Mouse (Mus musculus): ENCODE data around the gene Ggct. TPM values are rescaled to one million over a fixed set of nuclear protein-coding genes. Genes with fewer than 3 reads are reported as not detected.
"Not testable (repeated sequence)": the region's sequence is repeated elsewhere in the genome, so short reads cannot be mapped to it uniquely, and the experiment has no call there.

The Ggct gene
- total and polyA plus RNA-seq, 2 experiments, result 6.2 to 8.7 TPM

DNA sequence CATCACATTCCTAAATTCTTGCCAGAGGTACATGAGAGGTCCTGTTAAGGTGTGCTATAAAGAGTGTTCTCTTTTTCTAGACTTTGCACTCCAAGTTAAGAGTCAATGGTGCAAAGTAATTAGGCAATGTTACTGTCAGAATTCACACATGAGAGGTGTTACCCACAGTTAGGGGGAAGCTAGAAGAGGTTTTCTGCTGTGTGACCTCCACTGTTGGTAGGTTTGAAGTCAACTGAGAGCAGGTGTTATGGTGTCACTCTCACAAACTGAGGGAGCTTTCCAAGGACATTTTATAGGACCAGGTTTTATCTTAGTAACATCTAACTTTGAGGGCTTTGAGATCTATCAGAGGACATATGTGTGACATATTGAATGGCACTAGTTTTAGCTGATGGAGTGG lies 36.8 kb downstream of the Ggct start:
- H3K27me3 ChIP-seq (ENCODE audit: control insufficient read depth, insufficient read depth, low read length), result no peaks in the 10 kb centered on the region
- DNase-seq (ENCODE audit: extremely low read depth, low read depth, low spot score), result peak; percentile 61
- H3K36me3 ChIP-seq (ENCODE audit: control insufficient read depth, insufficient read depth, low read length), result no peaks in the 10 kb centered on the region
- no peak for TF ChIP-seq CTCF (IDR thresholded peaks at IDR 0.05; ENCODE audit: low read depth, low read length)
- TF ChIP-seq POLR2A (IDR thresholded peaks at IDR 0.05; ENCODE audit: extremely low read depth, insufficient read depth, low read length), result no peak
- peaks cover 14% of the 10 kb centered on the region for H3K4me1 ChIP-seq (ENCODE audit: control insufficient read depth, insufficient read depth, low read length)
- H3K27ac ChIP-seq (replicated peaks; ENCODE audit: insufficient read depth, low read depth, low read length), result 0 out of 2 replicates have a peak overlapping the region, but pooled peaks have one; percentile 50
- no peak overlapping the region for H3K9ac ChIP-seq (ENCODE audit: low read depth, low read length)
- H3K4me3 ChIP-seq (ENCODE audit: insufficient read depth, low read depth, low read length), result no peak overlapping the region
- peaks cover 7% of the 10 kb centered on the region; the same call in 1 of the 2 replicates for H3K79me2 ChIP-seq (ENCODE audit: control insufficient read depth, insufficient read depth, low read length)

DNA sequence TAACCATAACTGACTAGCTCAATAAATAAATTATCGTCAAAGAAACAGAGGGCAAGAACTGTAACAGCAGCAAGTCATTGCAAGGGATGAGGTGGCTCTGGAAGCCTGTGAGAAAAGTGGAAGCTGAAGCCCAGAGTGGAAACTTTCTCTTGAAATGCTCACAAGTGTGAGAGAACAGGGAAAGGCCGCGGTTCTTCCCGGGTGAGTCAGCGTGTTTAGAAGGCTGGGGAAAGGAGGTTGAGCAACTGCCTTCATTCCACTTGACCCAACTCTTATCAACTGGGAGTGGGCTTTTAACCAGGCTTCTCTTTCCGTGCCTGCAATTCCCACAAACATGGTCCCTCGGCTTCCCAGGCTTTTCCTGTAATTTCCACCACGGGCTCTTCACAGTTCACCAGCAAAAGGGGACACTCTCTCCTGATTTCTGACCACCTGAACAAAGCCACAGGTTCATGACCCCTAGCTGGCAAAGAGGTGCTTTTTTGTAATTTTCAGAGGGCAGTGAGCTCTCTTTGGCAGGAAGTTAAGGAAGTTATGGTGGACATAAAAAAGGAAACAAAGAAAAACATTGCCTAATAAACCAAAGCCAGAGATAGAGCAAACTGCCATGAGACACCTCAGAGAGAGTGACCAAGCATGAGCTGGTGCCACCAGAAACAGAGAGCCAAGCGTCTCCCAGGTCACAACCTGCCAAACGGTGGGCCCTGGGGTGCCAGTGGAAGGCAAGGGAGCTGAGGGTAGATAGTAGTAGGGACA lies 37.9 kb downstream of the Ggct start:
- Histone ChIP-seq H3K79me2 (ENCODE audit: control insufficient read depth, insufficient read depth, low read length) (peaks cover 5% of the 10 kb centered on the region; the same call in 1 of the 2 replicates), H3K27me3 (ENCODE audit: control insufficient read depth, insufficient read depth, low read length) (no peaks in the 10 kb centered on the region), H3K27ac (replicated peaks; ENCODE audit: insufficient read depth, low read depth, low read length) (peak overlapping the region; percentile 70), H3K9ac (ENCODE audit: low read depth, low read length) (peak overlapping the region; percentile 33; the same call in 1 of the 2 replicates), H3K36me3 (ENCODE audit: control insufficient read depth, insufficient read depth, low read length) (no peaks in the 10 kb centered on the region), H3K4me1 (ENCODE audit: control insufficient read depth, insufficient read depth, low read length) (peaks cover 14% of the 10 kb centered on the region), H3K4me3 (ENCODE audit: insufficient read depth, low read depth, low read length) (no peak overlapping the region)
- DNase-seq (ENCODE audit: extremely low read depth, low read depth, low spot score), result peak; percentile 78
- WGBS, result 12% methylated on average over 10 of the region's 10 CpGs
- no peak for TF ChIP-seq POLR2A (IDR thresholded peaks at IDR 0.05; ENCODE audit: extremely low read depth, insufficient read depth, low read length)
- TF ChIP-seq CTCF (IDR thresholded peaks at IDR 0.05; ENCODE audit: low read depth, low read length), result no peak

DNA sequence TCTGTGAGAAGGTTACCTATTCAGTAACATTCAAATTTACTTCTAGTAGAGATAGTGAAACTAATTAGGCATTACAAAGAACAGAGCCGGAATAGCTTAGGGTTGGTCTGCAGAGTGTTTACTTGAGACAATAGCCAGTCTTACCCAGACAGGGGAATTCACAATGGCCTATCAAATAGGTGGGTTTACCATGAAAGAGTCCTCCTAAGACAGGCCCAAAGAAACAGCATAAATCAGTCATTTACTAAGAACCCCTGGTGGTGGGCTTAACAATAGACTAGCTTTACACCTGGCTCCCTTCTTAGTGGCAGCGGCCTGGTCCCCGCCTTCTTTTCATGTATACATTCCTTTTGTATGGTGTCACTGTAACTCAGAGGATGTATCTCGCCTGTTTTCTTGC lies 39.4 kb downstream of the Ggct start:
- H3K4me3 ChIP-seq (ENCODE audit: insufficient read depth, low read depth, low read length); H3K27me3 ChIP-seq (ENCODE audit: control insufficient read depth, insufficient read depth, low read length); H3K36me3 ChIP-seq (ENCODE audit: control insufficient read depth, insufficient read depth, low read length); H3K27ac ChIP-seq (replicated peaks; ENCODE audit: insufficient read depth, low read depth, low read length); H3K9ac ChIP-seq (ENCODE audit: low read depth, low read length); DNase-seq (ENCODE audit: extremely low read depth, low read depth, low spot score); H3K79me2 ChIP-seq (ENCODE audit: control insufficient read depth, insufficient read depth, low read length): not testable (repeated sequence)
- WGBS, result 97% methylated on average over 4 of the region's 4 CpGs
- H3K4me1 ChIP-seq (ENCODE audit: control insufficient read depth, insufficient read depth, low read length), result peaks cover 12% of the 10 kb centered on the region

DNA sequence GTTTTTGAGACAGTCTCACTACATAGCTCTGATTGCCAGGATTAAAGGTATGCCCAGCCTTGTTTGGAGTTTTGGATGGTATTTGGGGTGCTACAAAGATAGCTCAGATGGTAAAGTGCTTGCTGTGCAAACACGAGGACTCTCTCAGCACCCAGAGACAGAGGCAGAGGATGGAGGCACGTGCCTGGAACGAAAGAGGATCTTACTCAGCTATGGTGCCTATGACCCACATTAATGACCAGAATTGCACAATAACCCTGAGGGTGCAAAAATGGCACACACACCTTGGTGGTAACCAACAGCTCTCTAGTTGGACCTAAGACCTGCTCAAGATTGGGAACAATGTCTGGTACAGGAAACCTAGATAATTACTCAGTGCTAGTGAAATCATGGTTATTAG lies 40.2 kb downstream of the Ggct start:
- H3K9ac ChIP-seq (ENCODE audit: low read depth, low read length), result no peak overlapping the region
- 62% methylated on average over 3 of the region's 3 CpGs for WGBS
- peak; percentile 48 for DNase-seq (ENCODE audit: extremely low read depth, low read depth, low spot score)
- peaks cover 12% of the 10 kb centered on the region for H3K4me1 ChIP-seq (ENCODE audit: control insufficient read depth, insufficient read depth, low read length)
- no peak overlapping the region for H3K27ac ChIP-seq (replicated peaks; ENCODE audit: insufficient read depth, low read depth, low read length)
- peaks cover 5% of the 10 kb centered on the region; the same call in 1 of the 2 replicates for H3K79me2 ChIP-seq (ENCODE audit: control insufficient read depth, insufficient read depth, low read length)
- H3K27me3 ChIP-seq (ENCODE audit: control insufficient read depth, insufficient read depth, low read length), result no peaks in the 10 kb centered on the region
- no peak for TF ChIP-seq CTCF (IDR thresholded peaks at IDR 0.05; ENCODE audit: low read depth, low read length)
- TF ChIP-seq POLR2A (IDR thresholded peaks at IDR 0.05; ENCODE audit: extremely low read depth, insufficient read depth, low read length), result no peak
- no peak overlapping the region for H3K4me3 ChIP-seq (ENCODE audit: insufficient read depth, low read depth, low read length)
- peaks cover 11% of the 10 kb centered on the region; the same call in 1 of the 2 replicates for H3K36me3 ChIP-seq (ENCODE audit: control insufficient read depth, insufficient read depth, low read length)

DNA sequence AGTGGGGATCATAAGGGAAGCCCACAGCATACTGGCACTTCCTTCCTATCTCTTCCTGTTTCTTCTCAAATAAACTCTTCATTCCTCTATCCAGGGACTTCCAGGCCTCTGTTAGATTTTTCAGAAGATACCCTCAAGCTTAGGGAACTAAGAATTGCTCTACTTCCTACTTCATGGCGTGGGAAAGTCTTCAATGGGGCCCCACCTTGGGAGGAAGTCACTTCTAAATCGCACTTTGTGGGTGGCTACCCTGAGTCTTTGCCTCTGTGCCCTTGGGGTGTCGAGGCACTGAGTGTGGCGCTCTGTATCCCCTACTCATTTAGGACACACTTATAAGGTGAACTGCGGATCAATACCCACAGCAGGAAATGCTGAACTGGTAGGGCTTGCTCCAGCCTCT lies 44.1 kb downstream of the Ggct start:
- TF ChIP-seq POLR2A (IDR thresholded peaks at IDR 0.05; ENCODE audit: extremely low read depth, insufficient read depth, low read length), result no peak
- TF ChIP-seq CTCF (IDR thresholded peaks at IDR 0.05; ENCODE audit: low read depth, low read length), result no peak
- Histone ChIP-seq H3K4me1 (ENCODE audit: control insufficient read depth, insufficient read depth, low read length) (no peaks in the 10 kb centered on the region), H3K79me2 (ENCODE audit: control insufficient read depth, insufficient read depth, low read length) (peaks cover 5% of the 10 kb centered on the region; the same call in 1 of the 2 replicates), H3K27me3 (ENCODE audit: control insufficient read depth, insufficient read depth, low read length) (no peaks in the 10 kb centered on the region), H3K9ac (ENCODE audit: low read depth, low read length) (no peak overlapping the region), H3K27ac (replicated peaks; ENCODE audit: insufficient read depth, low read depth, low read length) (0 out of 2 replicates have a peak overlapping the region, but pooled peaks have one; percentile 24), H3K36me3 (ENCODE audit: control insufficient read depth, insufficient read depth, low read length) (peaks cover 16% of the 10 kb centered on the region; the same call in 1 of the 2 replicates), H3K4me3 (ENCODE audit: insufficient read depth, low read depth, low read length) (no peak overlapping the region)
- no peak for DNase-seq (ENCODE audit: extremely low read depth, low read depth, low spot score)
- 82% methylated on average over 5 of the region's 5 CpGs for WGBS
